Mouse (Mus musculus): ENCODE data around the gene Dspp.

DNA sequence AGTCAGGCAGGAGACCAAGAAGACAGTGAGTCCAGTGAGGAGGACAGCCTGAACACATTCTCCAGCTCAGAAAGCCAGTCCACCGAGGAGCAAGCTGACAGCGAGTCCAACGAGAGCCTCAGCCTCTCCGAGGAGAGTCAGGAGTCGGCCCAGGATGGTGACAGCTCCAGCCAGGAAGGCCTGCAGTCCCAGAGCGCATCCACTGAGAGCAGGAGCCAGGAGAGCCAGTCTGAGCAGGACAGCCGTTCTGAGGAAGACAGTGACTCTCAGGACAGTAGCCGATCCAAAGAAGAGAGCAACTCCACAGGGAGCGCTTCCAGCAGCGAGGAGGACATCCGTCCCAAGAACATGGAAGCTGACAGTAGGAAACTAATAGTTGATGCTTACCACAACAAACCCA is 42.0 kb downstream of the Dspp start:
- TF ChIP-seq CTCF (IDR thresholded peaks at IDR 0.05; ENCODE audit: low read depth, low read length) = no peak
- TF ChIP-seq POLR2A (IDR thresholded peaks at IDR 0.05; ENCODE audit: extremely low read depth, insufficient read depth, low read length) = no peak
